Mouse (Mus musculus) heart, postnatal 10 days (tissue): ENCODE data around the gene Epha6. TPM values are rescaled to one million over a fixed set of nuclear protein-coding genes. Genes with fewer than 3 reads are reported as not detected.

Source experiments
- DNase-seq, 2 experiments: peaks; one replicate each; pipeline ENCODE4 v3.0.0; 2021
- intact Hi-C: fragments of 180-260 bp; cut with DNase I; formaldehyde crosslinking; loops from one replicate; pipeline ENCODE4 v1.15.1; 2025
- microRNA-seq, 2 experiments: library from miRNA; unstranded; fragments of <30 nt; microRNA quantifications; one replicate each; pipeline ENCODE4 v1.2.0; 2022
- total RNA-seq, 2 experiments: library from RNA; stranded (reverse); gene quantifications; 2 replicates each; pipeline ENCODE4 v1.2.3; 2021

Epha6 gene
- total RNA-seq, 2 experiments from 2014 or later = not detected

- DNase-seq = no peak
- intact Hi-C loops = loop anchor here (10.0 kb wide), 1 partner anchor 750 kb away; no protein-coding TSS in a partner anchor
These were observed 920.2 kb downstream of the Epha6 start for GRCm38 (mm10) chr16:59685135-59685534.

GRCm38 (mm10) chr16:59683434-59683833 lies 921.9 kb downstream of the Epha6 start:
- DNase-seq = peak; percentile 56 to 81
- intact Hi-C loops = loop anchor here (5.0 to 10.0 kb wide), 3 partner anchors 261 to 854 kb away; no protein-coding TSS in a partner anchor

- intact Hi-C loops = loop anchor here (5.0 to 10.0 kb wide), 3 partner anchors 260 to 855 kb away; no protein-coding TSS in a partner anchor
These were observed 923.0 kb downstream of the Epha6 start for GRCm38 (mm10) chr16:59682216-59682891.

GRCm38 (mm10) chr16:59666938-59667337 lies 938.4 kb downstream of the Epha6 start:
- intact Hi-C loops = no loop called here
- DNase-seq = no peak

More at GRCm38 (mm10) chr16:59682216-59682891, 923.0 kb downstream of the Epha6 start:
- DNase-seq = no peak

- no peak for DNase-seq
- intact Hi-C loops = no loop called here
These were observed 961.6 kb downstream of the Epha6 start for GRCm38 (mm10) chr16:59643766-59644165.

GRCm38 (mm10) chr16:59639985-59640384 lies 965.3 kb downstream of the Epha6 start:
- DNase-seq = no peak
- intact Hi-C loops = no loop called here

GRCm38 (mm10) chr16:59639102-59639691 lies 966.1 kb downstream of the Epha6 start, which contains the start of gene Arl6:
Arl6 (minus strand) TSS chr16:59639391.
- intact Hi-C loops = no loop called here

GRCm38 (mm10) chr16:59634598-59634997 lies 970.7 kb downstream of the Epha6 start:
- peak; percentile 6 to 8 for DNase-seq
- intact Hi-C loops = no loop called here

More at GRCm38 (mm10) chr16:59639102-59639691, 966.1 kb downstream of the Epha6 start, which contains the start of gene Arl6:
- DNase-seq = peak; percentile 95 to 96

GRCm38 (mm10) chr16:59621554-59621953 lies 983.8 kb downstream of the Epha6 start:
- intact Hi-C loops = no loop called here
- no peak for DNase-seq

GRCm38 (mm10) chr16:59617167-59617566 lies 988.2 kb downstream of the Epha6 start:
- intact Hi-C loops = loop anchor here (1.0 to 2.0 kb wide), 3 partner anchors 78 to 196 kb away; no protein-coding TSS in a partner anchor

GRCm38 (mm10) chr16:59615675-59616074 lies 989.7 kb downstream of the Epha6 start:
- DNase-seq = no peak
- intact Hi-C loops = loop anchor here (2.0 kb wide), 1 partner anchor 77 kb away; no protein-coding TSS in a partner anchor

More at GRCm38 (mm10) chr16:59617167-59617566, 988.2 kb downstream of the Epha6 start:
- DNase-seq = peak; percentile 48 to 62

GRCm38 (mm10) chr16:59610750-59611149 lies 994.6 kb downstream of the Epha6 start:
- intact Hi-C loops = no loop called here
- DNase-seq = no peak

GRCm38 (mm10) chr16:59604078-59604781 lies 1001.1 kb downstream of the Epha6 start:
- no peak for DNase-seq
- intact Hi-C loops = loop anchor here (5.0 kb wide), 2 partner anchors 57 to 127 kb away; no protein-coding TSS in a partner anchor

Small RNAs within 50 kb of the gene (microRNA-seq; reads per million reads assigned to microRNA genes)
- gene Gm24755 = 0 reads per million in 2 experiments
